Mouse (Mus musculus) liver, postnatal 0 days (tissue): ENCODE data around the gene Gm20388.

Experiments used
- CTCF ChIP-seq: sonication (generic); IDR thresholded peaks from 2 replicates; pipeline ENCODE4 v1.5.1; 2016; ENCODE audit warnings: antibody characterized with exemption, low read depth
- EP300 ChIP-seq: IDR thresholded peaks from 2 replicates; pipeline ENCODE4 v1.6.1; 2016; ENCODE audit warnings: antibody characterized with exemption, low read depth, mild to moderate bottlenecking

DNA sequence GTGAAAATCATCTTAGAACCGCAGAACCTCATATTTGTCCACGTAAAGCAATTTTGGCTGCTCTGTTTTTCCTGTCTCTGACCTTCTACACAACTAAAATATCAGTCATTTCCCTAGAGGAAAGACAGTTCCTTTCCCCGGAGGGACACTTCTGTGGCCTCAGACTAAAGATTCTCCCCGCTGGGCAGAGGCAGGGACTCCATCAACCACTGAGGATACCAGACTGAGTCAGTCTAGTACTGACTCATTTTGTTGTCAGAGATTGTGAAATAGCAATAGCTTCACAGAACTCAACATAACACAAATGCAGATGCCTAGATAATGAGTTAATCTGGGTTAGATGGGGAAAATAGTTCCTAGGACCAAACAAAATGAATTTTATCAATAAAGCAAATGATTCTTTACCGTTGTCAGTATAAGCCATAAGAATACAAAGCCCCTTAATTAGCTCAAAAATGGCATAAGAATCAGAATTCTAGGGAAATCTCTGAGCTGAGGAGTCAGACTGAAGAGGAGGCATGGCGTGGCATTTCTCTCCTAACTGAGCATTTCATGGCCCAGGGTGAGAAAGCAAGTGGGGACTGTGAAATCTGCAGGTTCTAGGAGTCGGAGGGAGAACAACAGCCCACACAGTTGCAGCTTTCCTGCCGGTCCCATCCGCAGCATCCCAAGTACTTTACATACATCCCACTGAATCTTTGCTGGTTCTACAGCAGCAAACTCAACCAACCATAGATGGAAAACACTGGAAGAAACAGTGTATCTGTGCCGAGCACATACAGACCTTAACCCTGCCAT lies 3781.7 kb downstream of the Gm20388 start:
- no peak for TF ChIP-seq CTCF
- TF ChIP-seq EP300: no peak
